Mouse (Mus musculus) heart, adult 2 months (tissue): Measurements from ENCODE around the gene Gm10717. TPM values are rescaled to one million over a fixed set of nuclear protein-coding genes. Genes with fewer than 3 reads are reported as not detected.
A peak's percentile ranks its signal among the peaks of the same experiment; 100 is the strongest.
"Not testable (repeated sequence)": the region's sequence is repeated elsewhere in the genome, so short reads cannot be mapped to it uniquely, and the experiment has no call there.

Experiments
- DNase-seq, 2 experiments: peaks; one replicate each; pipeline ENCODE4 v3.0.0; 2021
- H3K27ac ChIP-seq: fragments of 200-600 bp; 2 replicates; pipeline ENCODE4 v1.8.1; 2022
- H3K27me3 ChIP-seq: fragments of 200-500 bp; 2 replicates; pipeline ENCODE4 v1.6.1; 2012; ENCODE audit warnings: mild to moderate bottlenecking, low read length, inconsistent platforms, mixed read lengths; ENCODE audit not compliant: control insufficient read depth, insufficient read depth
- H3K36me3 ChIP-seq: fragments of 200-500 bp; 2 replicates; pipeline ENCODE4 v1.6.1; 2012; ENCODE audit warnings: low read length, inconsistent platforms; ENCODE audit not compliant: control insufficient read depth, insufficient read depth
- H3K4me1 ChIP-seq: fragments of 200-500 bp; 2 replicates; pipeline ENCODE4 v1.6.1; 2011; ENCODE audit warnings: low read length; ENCODE audit not compliant: control insufficient read depth, insufficient read depth
- H3K4me3 ChIP-seq: fragments of 200-600 bp; 2 replicates; pipeline ENCODE4 v1.8.1; 2022
- H3K79me2 ChIP-seq: fragments of 200-500 bp; replicated peaks from 2 replicates; pipeline ENCODE4 v1.6.1; 2012; ENCODE audit warnings: mild to moderate bottlenecking, inconsistent platforms, low read length, moderate library complexity, mixed read lengths; ENCODE audit not compliant: control insufficient read depth, insufficient read depth
- H3K9ac ChIP-seq: fragments of 200-500 bp; 2 replicates; pipeline ENCODE4 v1.6.1; 2012; ENCODE audit warnings: low read depth, mild to moderate bottlenecking, control low read depth, inconsistent platforms, low read length, mixed read lengths
- WGBS: fragments of 180-500 bp; shearing (Covaris S2); methylation state at CpG from one replicate; pipeline ENCODE4 v1.1.7; 2018; 5-methylcytosine and 5-hydroxymethylcytosine counted together
- intact Hi-C: fragments of 180-260 bp; cut with DNase I; formaldehyde crosslinking; loops from one replicate; pipeline ENCODE4 v1.15.1; 2025
- polyA plus RNA-seq: library from polyadenylated mRNA; depleted of rRNA; stranded (reverse); fragments of >200 nt; gene quantifications from 2 replicates; pipeline ENCODE4 v1.2.3, GENCODE M21; 2012
- total RNA-seq, 2 experiments: library from RNA; stranded (reverse); gene quantifications; 2 replicates each; pipeline ENCODE4 v1.2.3; 2021

Gm10717 gene
- total and polyA plus RNA-seq, 3 experiments, result 0.39 TPM; not detected in 2

- H3K4me1 ChIP-seq, H3K79me2 ChIP-seq, H3K27me3 ChIP-seq, H3K9ac ChIP-seq, H3K36me3 ChIP-seq, intact Hi-C loops, H3K27ac ChIP-seq, H3K4me3 ChIP-seq: not testable (repeated sequence)
- peak; percentile 42 to 44 for DNase-seq
- WGBS, result 77% methylated on average over 16 of the region's 16 CpGs
Observed at GRCm38 (mm10) chr9:3023985-3024648, 1.1 kb upstream of the Gm10717 start.

GRCm38 (mm10) chr9:3025653-3026052 is 436 bp downstream of the Gm10717 start:
- H3K9ac ChIP-seq, H3K27ac ChIP-seq, H3K4me3 ChIP-seq, H3K4me1 ChIP-seq, H3K27me3 ChIP-seq, H3K36me3 ChIP-seq, H3K79me2 ChIP-seq, intact Hi-C loops: not testable (repeated sequence)
- 69% methylated on average over 5 of the region's 6 CpGs for WGBS
- peak in 1 of 2 experiments; percentile 48 for DNase-seq

- H3K27ac ChIP-seq, H3K4me3 ChIP-seq, DNase-seq, H3K36me3 ChIP-seq, H3K4me1 ChIP-seq, H3K27me3 ChIP-seq, intact Hi-C loops, H3K9ac ChIP-seq, H3K79me2 ChIP-seq: not testable (repeated sequence)
- 74% methylated on average over 5 of the region's 5 CpGs for WGBS
Observed at GRCm38 (mm10) chr9:3026136-3026535, 919 bp downstream of the Gm10717 start.

GRCm38 (mm10) chr9:3026741-3027140 is 1.5 kb downstream of the Gm10717 start:
- 64% methylated on average over 9 of the region's 9 CpGs for WGBS
- H3K9ac ChIP-seq, H3K4me1 ChIP-seq, H3K27me3 ChIP-seq, H3K4me3 ChIP-seq, intact Hi-C loops, H3K36me3 ChIP-seq, H3K79me2 ChIP-seq, DNase-seq, H3K27ac ChIP-seq: not testable (repeated sequence)

GRCm38 (mm10) chr9:3027200-3027599 is 2.0 kb downstream of the Gm10717 start:
- H3K79me2 ChIP-seq, DNase-seq, H3K27ac ChIP-seq, intact Hi-C loops, H3K36me3 ChIP-seq, H3K4me3 ChIP-seq, H3K4me1 ChIP-seq, H3K27me3 ChIP-seq, H3K9ac ChIP-seq: not testable (repeated sequence)
- 70% methylated on average over 9 of the region's 9 CpGs for WGBS

- H3K79me2 ChIP-seq, H3K9ac ChIP-seq, intact Hi-C loops, H3K27ac ChIP-seq, DNase-seq, H3K27me3 ChIP-seq, H3K4me1 ChIP-seq, H3K4me3 ChIP-seq, H3K36me3 ChIP-seq: not testable (repeated sequence)
- WGBS, result 65% methylated on average over 14 of the region's 16 CpGs
Observed at GRCm38 (mm10) chr9:3029276-3030000, 4.2 kb downstream of the Gm10717 start.

- H3K27ac ChIP-seq, H3K27me3 ChIP-seq, H3K4me3 ChIP-seq, H3K36me3 ChIP-seq, DNase-seq, H3K4me1 ChIP-seq, intact Hi-C loops, H3K79me2 ChIP-seq, H3K9ac ChIP-seq: not testable (repeated sequence)
- 54% methylated on average over 2 of the region's 10 CpGs for WGBS
Observed at GRCm38 (mm10) chr9:3030677-3031318, 5.6 kb downstream of the Gm10717 start.

- H3K4me1 ChIP-seq, H3K27ac ChIP-seq, H3K36me3 ChIP-seq, H3K4me3 ChIP-seq, H3K9ac ChIP-seq, H3K27me3 ChIP-seq, DNase-seq, intact Hi-C loops, H3K79me2 ChIP-seq: not testable (repeated sequence)
- WGBS, result 42% methylated on average over 1 of the region's 8 CpGs
Observed at GRCm38 (mm10) chr9:3034299-3034698, 9.1 kb downstream of the Gm10717 start, which contains the start of gene Gm17535. Gm17535 (plus strand) TSS chr9:3034599.

- H3K27ac ChIP-seq, intact Hi-C loops, DNase-seq, H3K36me3 ChIP-seq, H3K4me1 ChIP-seq, H3K79me2 ChIP-seq, H3K4me3 ChIP-seq, H3K9ac ChIP-seq, H3K27me3 ChIP-seq: not testable (repeated sequence)
- WGBS, result 78% methylated on average over 8 of the region's 8 CpGs
Observed at GRCm38 (mm10) chr9:3036577-3036976, 11.4 kb downstream of the Gm10717 start, which contains the start of gene Gm10715. Gm10715 (plus strand) TSS chr9:3036877.
